Comparison of ENCODE assay signal across 16 mouse cellular contexts in the genomic region with DNA sequence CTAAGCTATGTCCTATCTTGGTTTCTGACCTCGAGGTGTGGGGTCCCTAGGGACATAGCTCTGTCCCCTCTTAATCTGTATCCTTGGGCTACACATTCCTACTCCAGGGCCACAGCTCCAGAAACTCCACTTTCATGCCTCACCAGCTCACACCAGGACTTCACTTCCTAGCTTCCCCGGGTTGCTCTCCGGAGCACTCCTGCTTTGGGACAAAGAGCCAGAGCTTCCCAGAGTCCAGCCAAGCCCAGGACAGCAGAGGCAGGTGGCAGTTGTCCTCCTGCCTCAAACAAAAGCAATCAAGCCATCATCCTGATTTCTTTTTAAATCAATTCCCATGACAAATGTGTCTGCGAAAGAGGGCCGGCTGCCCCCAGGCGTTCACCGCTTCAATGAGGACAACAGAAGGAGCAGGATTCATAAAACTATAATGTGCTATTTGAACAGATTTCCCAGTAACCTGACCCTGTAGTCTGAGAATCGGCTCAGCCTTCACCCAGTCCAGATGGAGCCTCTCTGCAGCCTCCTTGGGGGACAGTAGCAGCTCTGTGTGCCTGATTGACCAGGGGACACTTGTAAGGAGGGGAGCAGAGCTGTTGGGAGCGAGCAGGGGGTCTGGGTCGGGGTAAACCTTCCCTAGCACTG. TPM values are rescaled to one million over a fixed set of nuclear protein-coding genes. Genes with fewer than 3 reads are reported as not detected.
DNase-seq lines count a peak whose midpoint lies in the region; ATAC-seq lines count a peak whose summit lies in the region.
"Had no signal": no experiment of that assay in that cellular context is flagged by ENCODE, and none has a peak within 500 bp of the region (broad histone marks: within the 10 kb centered on the region; RNA-seq: fewer than 3 reads in every experiment).

No protein-coding gene starts in this region.

- no peak overlapping the region for H3K9ac ChIP-seq in forebrain, embryonic 15.5 days (replicated peaks)
- no peak overlapping the region for H3K9ac ChIP-seq in midbrain, embryonic 11.5 days (ENCODE audit: low read length)
- H3K9ac ChIP-seq in liver, embryonic 12.5 days: no peak overlapping the region
- H3K9ac ChIP-seq: lung, embryonic 14.5 days had no signal

- H3K4me3 ChIP-seq in heart, embryonic 10.5 days: no peak overlapping the region
- H3K4me3 ChIP-seq in forebrain, embryonic 15.5 days: no peak overlapping the region
- H3K4me3 ChIP-seq in midbrain, embryonic 11.5 days (ENCODE audit: low read depth, low read length): no peak overlapping the region
- no peak overlapping the region for H3K4me3 ChIP-seq in liver, embryonic 12.5 days
- H3K4me3 ChIP-seq: erythroblast, embryonic 14.5 days had no signal

- no peaks in the 10 kb centered on the region for H3K9me3 ChIP-seq in heart, embryonic 10.5 days
- no peaks in the 10 kb centered on the region for H3K9me3 ChIP-seq in forebrain, embryonic 15.5 days
- H3K9me3 ChIP-seq in midbrain, embryonic 11.5 days (ENCODE audit: control insufficient read depth, low read length): no peaks in the 10 kb centered on the region
- H3K9me3 ChIP-seq in liver, embryonic 12.5 days (replicated peaks): no peaks in the 10 kb centered on the region

- no peak overlapping the region for H3K4me2 ChIP-seq in forebrain, embryonic 15.5 days (replicated peaks)
- H3K4me2 ChIP-seq in midbrain, embryonic 11.5 days: no peak overlapping the region
- no peak overlapping the region for H3K4me2 ChIP-seq in liver, embryonic 12.5 days
- H3K4me2 ChIP-seq: lung, embryonic 14.5 days had no signal

- H3K27me3 ChIP-seq in heart, embryonic 10.5 days (ENCODE audit: insufficient read depth, poor library complexity, severe bottlenecking): no peaks in the 10 kb centered on the region
- H3K27me3 ChIP-seq in forebrain, embryonic 15.5 days: no peaks in the 10 kb centered on the region
- H3K27me3 ChIP-seq in midbrain, embryonic 11.5 days (ENCODE audit: control insufficient read depth, insufficient read depth, low read length): no peaks in the 10 kb centered on the region
- H3K27me3 ChIP-seq in liver, embryonic 12.5 days (replicated peaks): peaks cover 8% of the 10 kb centered on the region; the same call in 1 of the 2 replicates

- peak overlapping the region; percentile 82 for H3K27ac ChIP-seq in heart, embryonic 10.5 days
- peak overlapping the region; percentile 34; the same call in 1 of the 2 replicates for H3K27ac ChIP-seq in forebrain, embryonic 15.5 days (replicated peaks)
- H3K27ac ChIP-seq in midbrain, embryonic 11.5 days (ENCODE audit: low read depth, low read length): peak overlapping the region; percentile 79
- H3K27ac ChIP-seq in liver, embryonic 12.5 days: no peak overlapping the region

- 77% methylated on average over 10 of the region's 10 CpGs for WGBS in heart, embryonic 10.5 days
- WGBS in forebrain, embryonic 15.5 days: 38% methylated on average over 10 of the region's 10 CpGs
- WGBS in midbrain, embryonic 11.5 days: 49% methylated on average over 10 of the region's 10 CpGs
- WGBS in liver, embryonic 12.5 days (ENCODE audit: insufficient replicate concordance): 76% methylated on average over 10 of the region's 10 CpGs

- H3K36me3 ChIP-seq in heart, embryonic 10.5 days: no peaks in the 10 kb centered on the region
- H3K36me3 ChIP-seq in forebrain, embryonic 15.5 days: no peaks in the 10 kb centered on the region
- no peaks in the 10 kb centered on the region for H3K36me3 ChIP-seq in midbrain, embryonic 11.5 days (ENCODE audit: control insufficient read depth, insufficient read depth, low read length)
- no peaks in the 10 kb centered on the region for H3K36me3 ChIP-seq in liver, embryonic 12.5 days

- ATAC-seq in forebrain, embryonic 15.5 days (replicated peaks): peak; percentile 76
- peak; percentile 73 for ATAC-seq in midbrain, embryonic 11.5 days (ENCODE audit: low FRiP score)
- no peak for ATAC-seq in liver, embryonic 12.5 days

- peaks cover 67% of the 10 kb centered on the region for H3K4me1 ChIP-seq in heart, embryonic 10.5 days
- H3K4me1 ChIP-seq in forebrain, embryonic 15.5 days: peaks cover 24% of the 10 kb centered on the region
- peaks cover 28% of the 10 kb centered on the region for H3K4me1 ChIP-seq in midbrain, embryonic 11.5 days (ENCODE audit: control insufficient read depth, insufficient read depth, low read length)
- peaks cover 18% of the 10 kb centered on the region for H3K4me1 ChIP-seq in liver, embryonic 12.5 days

- no peak for DNase-seq in heart, embryonic 10.5 days (ENCODE audit: low spot score)
- DNase-seq in heart, postnatal 4 days: no peak
- DNase-seq in embryo, embryonic 10.5 days (ENCODE audit: low spot score): peak; percentile 60
- DNase-seq in midbrain, embryonic 11.5 days (ENCODE audit: low spot score, missing footprints): no peak
- no peak for DNase-seq in spleen, postnatal 14 days (ENCODE audit: low spot score in 2 of 2)
- DNase-seq in left cerebral cortex, adult 9 months (ENCODE audit: low spot score in 2 of 2): no peak
- DNase-seq: cerebellum, adult 18-20 months; kidney, postnatal 4 days; lung, embryonic 14.5 days; thymus, postnatal 4 days had no signal

RNA-seq across cellular contexts. Expression of a gene that starts 15.3 kb away (rescaled TPM):
- 0.18 TPM in 1 of 2 replicates, not detected in the other for polyA plus RNA-seq in heart, embryonic 10.5 days (2016; fragmentation: Nextera tagmentation; extraction: Ambion mirVana)
- total RNA-seq in heart, postnatal 4 days (2021): not detected
- 0.23 TPM in 1 of 2 replicates, not detected in the other for polyA plus RNA-seq in forebrain, embryonic 15.5 days (2015; fragmentation: Nextera tagmentation; extraction: Ambion mirVana)
- polyA plus RNA-seq in midbrain, embryonic 11.5 days (2014; fragmentation: Nextera tagmentation; extraction: Ambion mirVana): 9.1 and 9.5 TPM in 2 replicates
- 0.10 and 0.14 TPM in 2 replicates for polyA plus RNA-seq in liver, embryonic 12.5 days (2016; fragmentation: Nextera tagmentation; extraction: Ambion mirVana)
- total RNA-seq: adrenal gland, adult 18-20 months; granulocyte monocyte progenitor cell, adult 5-6 weeks; hematopoietic stem cell, adult 5-6 weeks had no signal
- polyA plus RNA-seq: erythroblast, embryonic 14.5 days; lung, embryonic 14.5 days had no signal
